Mouse (Mus musculus): ENCODE measurements at regions not wholly inside any gene's neighbourhood (a gene's known extent, or its start where the extent isn't known, plus 50 kb on each side); places are given as distances from the start of the nearest gene placed in this dataset.

DNA sequence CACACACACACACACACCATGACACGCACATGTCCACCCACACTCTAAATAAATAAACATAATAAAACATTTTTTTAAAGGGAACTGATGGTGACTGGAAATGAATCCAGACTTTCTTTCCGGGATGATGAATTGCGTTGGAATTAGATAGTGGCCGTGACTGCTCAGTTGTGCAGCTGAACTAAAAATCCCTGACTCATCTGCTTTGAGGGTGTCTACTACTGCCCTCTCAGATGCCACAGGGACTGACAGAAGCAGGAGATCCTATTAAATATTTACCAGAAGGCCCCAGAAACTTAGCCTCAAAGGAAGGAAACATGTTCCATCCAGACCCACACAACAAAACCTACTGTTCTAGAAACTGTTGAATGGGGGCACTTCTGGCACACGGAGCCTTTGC is 65.7 kb downstream of the Polr2m start:
- no peak for DNase-seq

DNA sequence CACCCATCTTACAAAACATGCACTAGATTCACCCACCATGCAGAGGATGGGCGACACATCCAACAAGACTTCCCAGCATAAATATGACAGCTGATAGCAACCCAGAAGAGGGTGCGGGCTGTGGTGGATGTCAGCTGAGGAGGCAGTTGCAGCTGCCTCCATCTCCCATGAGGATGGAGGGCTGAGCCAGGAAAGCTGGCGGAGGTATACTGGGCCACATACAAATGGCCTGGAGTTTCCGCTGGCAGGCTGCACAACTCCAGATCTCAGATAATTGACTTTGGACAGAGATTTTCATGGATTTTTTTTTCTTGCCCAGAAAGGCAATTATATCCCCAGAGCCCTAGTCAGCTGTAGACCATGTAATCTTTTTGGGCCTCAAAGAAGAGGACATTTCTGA is 67.2 kb downstream of the Polr2m start:
- DNase-seq: no peak

DNA sequence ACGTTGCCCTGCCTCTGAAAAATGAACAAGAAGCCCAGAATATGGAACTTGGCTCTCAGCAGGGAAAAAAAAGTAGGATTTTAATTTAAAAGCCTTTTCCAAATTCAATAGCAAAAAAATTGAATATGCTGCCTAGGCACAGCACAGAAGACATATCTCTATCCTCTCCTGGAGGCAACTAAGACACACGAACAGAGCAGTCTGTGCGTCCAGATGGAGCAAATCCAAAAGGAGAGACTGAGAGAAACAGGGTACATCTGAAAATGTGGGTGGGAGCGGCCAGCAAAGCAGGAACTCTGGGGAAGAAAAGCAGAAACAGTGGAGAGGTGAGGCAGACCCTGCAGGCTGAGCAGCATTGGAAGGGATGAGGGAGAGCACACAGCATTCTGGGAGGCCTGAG is 68.5 kb downstream of the Polr2m start:
- no peak for DNase-seq

DNA sequence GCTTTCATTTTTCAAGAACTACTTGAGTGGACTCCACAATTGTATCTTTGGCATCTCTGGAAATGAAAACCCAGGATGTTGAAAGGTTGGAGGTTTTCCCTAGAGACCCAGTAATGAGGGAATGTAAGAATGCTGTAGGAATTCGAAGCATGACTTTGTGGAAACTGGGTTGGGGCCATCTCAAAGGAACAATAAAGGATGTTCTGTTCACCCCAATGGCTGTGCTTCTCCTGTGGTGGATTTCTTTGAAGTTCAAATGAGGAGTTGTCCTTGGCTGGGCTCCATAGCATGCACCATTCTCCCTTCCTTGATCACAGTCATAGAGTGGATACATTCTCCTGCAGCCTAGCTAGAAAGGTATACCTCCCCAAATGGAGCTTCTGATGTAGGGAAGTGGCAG is 74.6 kb downstream of the Polr2m start:
- DNase-seq: no peak

DNA sequence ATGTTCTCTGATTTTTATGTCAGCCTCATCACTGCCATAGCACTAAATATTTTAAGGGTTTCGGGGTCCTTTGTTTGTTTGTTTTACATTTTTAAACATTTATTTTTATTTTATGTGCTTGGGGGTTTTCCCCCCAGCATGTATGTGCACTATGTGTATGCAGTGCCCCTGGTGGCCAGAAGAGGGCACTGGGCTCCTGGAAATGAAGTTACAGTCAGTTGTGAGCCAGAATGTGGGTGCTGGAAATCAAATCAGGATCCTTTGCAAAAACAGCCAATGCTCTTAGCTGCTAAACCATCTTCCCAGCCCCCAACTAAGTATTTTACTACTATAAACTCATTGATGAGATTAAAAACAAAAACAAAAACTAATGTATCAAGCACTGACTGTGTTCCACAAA is 75.8 kb downstream of the Polr2m start:
- no peak for DNase-seq

DNA sequence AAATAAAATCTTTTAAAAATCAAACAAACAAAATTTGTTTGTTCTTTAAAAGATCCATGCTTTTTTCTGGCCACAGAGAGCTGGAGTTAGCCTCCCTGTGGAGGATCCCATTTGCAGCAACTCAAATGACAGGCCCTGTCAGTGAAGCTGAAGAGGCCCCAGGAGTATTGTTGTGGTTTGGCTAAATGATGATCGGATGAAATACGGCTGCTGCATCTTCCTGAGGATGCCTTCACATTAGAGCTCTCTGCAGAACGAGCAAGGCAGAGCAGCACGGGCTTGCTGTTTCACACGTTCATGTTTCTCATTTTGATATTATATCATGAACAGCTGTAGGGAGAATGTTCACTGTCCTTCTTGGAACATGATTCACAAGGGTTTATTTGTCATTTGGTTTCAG is 76.8 kb downstream of the Polr2m start:
- no peak for DNase-seq

DNA sequence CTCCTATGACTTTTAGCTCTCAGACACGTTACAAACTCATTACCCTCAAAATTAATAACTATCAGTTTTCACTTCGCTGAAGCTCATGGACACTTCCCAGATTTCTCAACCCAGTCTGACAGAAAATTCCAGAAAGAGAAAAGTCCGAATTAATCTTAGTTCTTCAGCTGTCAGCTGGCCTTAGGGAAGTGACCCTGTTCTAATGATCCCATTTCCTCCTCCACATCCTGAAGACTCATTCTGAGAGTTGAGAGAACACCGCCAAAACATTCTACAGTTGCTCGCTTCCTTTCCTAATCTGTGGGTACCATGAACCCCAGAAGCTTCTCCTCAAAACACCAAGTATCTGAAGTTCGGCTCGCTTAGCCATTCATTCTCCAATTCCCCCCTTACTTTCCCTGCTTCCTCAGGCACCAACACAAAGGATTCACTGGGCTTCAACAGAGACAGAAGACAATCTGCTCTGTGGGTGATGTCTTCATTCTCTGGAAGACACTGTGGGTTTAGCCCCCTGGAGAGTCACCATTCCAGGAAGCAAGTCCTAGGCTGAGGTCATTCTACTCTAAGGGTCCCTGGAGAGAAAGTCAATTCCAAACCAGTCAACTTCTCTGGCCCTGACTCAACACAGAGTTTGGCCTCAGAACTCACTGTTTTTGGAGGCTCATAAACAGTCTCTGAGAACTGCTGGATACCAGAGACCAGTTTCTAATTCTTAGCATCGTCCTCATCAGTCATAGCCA is 81.2 kb downstream of the Polr2m start:
- no peak for DNase-seq

DNA sequence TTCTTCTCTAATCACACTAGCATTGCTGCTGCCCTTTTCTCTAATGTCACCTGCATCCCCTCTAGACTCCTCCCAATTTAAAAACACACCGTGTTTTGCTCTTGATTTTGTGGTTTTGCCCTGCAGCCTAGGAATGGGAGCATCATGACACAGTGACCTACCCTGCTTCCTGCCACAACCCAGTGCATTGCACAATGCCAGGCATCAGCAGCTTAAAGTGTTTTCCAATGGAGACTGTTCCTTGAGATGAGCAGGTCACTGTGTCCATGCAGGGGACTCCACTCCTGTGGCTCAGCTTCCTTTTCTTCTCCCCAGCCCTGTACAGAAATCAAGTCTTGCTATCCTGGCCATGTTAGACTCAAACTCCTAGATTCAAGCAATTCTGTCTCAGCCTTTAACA is 84.1 kb downstream of the Polr2m start:
- DNase-seq: no peak

DNA sequence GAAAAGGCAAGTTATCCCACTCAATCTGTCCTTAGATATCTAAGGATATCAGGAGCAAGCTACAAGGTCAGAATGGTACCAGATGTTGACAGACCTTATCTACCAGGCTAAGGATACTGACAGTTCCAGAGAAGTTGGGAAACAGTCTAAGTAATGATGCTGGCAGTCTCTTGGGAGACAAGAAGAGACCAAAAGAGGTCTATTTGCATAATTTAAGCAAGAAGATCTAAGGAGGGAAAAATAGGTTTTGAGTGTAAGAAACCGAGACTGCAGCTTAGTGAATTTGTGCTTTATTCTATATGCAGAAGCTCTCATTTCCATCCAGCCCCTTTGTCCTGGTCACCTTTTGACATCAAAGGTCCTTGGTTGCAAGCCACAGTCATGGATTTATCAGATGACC is 86.4 kb downstream of the Polr2m start:
- no peak for DNase-seq

DNA sequence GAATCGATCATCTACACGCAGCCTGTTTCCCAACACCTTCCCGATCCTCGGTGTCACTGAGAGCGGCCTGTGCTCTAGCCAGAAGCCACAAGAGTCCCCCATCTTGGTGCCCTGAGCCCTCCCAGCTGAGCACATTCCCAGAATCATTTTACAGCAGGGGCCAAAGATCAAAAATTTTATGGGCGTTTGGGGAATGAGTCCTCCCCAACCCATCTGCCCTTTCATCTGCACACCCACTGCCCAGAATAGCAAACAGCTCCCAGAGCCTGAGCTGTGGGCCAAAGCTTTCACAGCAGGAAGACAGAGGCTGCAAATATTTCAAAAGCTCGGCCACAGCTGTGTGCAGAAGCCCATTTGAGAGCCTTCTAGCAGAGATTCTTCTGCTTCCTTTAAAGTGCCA is 89.0 kb downstream of the Polr2m start:
- DNase-seq: no peak

DNA sequence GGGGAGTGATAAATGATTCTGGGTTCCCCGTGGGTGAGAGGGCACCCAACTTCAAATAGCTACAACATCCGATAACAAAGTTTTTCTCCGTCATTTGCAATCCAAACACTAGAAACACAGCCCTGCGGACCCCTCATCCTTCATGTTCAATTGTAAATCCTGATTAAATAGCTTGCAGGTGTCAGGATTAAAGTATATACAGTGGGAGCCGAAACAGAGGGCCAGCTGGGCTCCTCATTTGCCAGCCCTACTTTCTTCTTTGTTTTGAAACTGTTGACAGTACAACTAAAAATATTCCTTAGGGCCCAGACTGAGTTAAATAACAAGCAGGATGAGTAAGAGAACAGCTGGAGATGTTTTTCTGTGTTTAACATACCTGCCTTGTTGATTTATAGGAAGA is 95.5 kb downstream of the Polr2m start:
- no peak for DNase-seq

DNA sequence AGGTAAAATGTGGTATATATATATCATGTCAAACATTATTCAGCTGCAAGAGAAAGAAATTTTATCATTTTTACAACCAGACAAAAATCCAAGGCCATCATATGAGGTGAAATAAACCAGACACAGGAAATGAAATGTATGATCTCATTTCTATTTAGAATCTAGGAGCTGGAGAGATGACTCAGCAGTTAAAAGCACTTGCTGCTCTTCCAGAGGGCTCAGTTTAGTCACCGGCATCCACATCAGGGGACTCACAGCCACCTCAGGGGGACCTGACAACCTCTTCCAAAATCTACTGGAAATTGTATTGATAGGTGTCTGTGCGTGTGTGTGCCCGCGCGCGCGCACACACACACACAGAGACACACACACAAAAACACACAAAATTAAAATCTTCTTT is 98.3 kb downstream of the Polr2m start:
- peak; percentile 18 for DNase-seq

DNA sequence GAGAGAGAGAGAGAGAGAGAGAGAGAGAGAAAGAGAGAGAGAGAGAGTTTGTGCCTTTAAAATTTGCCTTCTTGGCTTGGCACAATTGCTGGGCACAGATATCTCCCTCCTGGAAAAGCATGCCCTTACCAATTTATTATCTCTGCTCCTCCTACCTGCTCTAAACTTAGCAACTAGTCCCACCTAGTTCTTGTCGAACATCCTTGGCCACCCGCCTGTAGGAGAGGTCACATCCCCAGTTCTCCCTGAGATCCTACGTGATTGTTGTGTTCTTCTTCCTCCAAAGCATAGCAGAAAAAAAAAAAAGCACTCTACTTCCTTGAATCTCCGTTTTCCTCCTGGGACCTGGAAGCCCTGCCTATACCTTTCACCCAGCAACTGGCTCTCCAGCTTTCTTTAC is 101.8 kb downstream of the Polr2m start:
- no peak for DNase-seq

DNA sequence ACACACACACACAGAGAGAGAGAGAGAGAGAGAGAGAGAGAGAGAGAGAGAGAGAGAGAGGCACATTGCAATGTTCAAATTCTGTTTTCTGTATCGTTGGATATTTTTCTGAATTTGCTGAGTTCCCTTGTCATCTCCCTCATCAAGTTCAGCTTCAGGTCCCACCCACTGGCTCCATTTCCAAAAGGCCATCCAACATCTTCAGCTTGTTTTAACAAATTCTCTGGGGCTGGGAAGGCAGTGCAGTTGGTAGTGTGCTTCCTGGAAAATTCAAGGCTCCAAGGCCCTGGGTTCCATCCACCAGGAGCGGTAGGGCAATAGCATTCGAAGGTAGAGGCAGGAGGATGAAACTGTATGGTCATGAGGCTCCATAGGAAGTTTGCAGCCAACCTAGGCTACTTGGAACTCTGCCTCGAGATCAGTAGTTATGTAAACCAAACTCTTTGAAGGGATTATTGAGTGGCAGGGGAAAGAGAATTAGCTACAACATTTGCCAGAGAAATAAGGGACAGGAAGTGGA is 105.9 kb downstream of the Polr2m start:
- no peak for DNase-seq

DNA sequence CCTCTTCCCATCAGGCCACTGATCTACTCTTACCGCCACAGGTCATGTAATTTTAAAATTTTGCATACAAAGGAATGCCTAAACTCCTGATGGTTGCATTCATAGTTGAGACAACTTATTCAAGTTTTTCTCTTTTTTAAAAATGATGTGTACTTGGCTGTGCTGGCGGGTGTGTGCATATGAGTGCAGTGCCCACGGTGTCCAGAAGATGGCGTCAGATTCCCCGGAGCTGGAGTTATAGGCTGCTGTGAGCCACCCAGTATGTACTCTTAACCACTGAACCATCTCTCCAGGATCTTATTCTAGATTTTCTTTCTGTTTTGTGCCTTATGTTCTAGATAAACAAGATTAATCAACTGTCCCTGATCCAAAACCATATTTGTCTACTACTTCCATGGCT is 116.0 kb downstream of the Polr2m start:
- DNase-seq: no peak

DNA sequence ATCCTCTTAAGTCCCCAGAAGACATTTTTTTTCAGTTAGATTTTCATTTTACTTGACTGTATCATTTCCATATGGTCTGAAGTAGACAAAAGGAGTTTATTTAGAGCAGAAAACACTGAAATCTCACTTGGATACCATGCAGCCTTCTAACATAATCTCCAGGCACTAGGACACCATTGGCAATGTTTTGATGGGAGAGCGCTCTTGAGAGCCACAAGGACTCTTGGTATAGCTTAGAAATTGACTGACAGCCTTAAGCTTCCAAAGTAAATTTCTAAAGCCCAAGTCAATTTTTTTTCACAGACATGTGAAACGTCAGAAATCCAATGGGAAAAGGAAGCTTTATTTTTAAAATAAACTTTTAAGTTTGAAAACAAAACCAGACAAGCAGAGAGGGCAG is 116.5 kb downstream of the Polr2m start:
- no peak for DNase-seq

DNA sequence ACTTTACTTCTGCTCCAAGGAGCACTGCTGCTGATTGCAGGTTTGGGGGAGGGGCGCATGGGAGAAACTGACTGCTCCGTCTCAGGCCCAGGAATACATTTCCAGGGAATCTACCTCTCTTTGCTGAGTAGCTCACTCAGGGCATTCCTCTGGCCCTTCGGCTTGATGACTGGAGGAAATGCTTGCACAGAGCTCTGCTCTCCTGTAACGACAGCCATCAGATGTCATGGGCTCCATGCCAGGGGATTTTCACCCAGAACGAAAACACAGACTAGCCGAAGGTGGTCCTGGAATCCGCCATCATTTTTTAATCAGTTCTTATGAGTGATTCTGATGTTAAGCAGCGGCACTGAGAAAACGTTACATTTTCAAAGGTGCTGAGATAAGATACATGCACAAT is 119.2 kb downstream of the Polr2m start:
- DNase-seq: no peak

DNA sequence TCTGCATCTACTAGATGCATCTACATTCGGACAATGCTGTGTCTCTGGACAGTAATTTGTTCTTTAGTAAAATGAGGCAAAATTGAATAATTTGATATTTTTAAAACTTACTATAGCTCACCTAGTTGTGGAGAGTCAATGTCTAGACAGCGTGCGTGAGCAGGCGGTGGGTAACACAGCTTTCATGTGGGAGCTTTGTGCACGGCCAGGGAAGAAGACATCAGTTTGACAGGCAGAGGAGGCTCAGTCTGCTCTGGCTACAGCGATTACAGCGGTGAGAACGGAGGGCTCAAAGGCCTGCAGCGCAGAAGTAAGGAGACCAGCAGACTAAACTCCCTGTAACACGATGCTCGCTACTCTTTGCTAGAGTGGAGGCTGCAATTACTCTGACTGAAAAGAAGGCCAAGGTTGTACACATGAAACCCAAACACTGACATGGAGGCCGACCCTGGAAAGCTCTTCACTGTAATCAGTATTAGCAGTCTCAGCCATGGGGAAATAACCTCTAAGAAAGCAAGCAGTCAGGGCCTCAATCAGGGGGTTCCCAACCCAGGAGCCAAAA is 120.5 kb downstream of the Polr2m start:
- peak; percentile 58 for DNase-seq

DNA sequence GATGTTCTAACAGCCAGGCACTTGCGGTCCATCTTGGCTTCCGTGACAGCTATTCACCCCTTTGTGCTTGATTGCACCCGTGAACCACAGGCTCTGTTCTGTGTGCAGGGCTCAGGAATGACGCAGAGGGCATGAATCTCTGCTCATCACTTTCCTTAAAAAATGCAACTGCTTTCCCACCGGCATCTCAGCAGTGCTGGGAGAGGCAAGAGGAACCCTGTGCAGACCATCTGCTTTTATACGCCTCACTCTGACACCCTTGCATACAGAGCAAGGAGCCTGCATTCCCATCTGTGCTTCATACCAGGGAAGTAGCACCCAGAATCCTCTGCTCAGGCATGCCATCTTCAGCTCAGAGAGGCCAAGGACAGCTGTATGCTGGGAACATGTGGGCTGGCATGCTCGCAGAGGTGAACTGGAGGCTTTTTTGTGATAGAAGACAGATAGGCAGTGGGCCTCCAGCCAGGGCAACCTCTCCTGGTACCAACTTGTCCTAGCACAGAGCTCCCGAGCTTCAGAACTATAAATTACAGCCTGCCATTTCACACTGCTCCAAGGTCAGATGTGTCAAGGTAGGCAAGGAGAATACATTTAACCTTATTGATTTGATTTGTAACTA is 121.6 kb downstream of the Polr2m start:
- peak; percentile 51 for DNase-seq

DNA sequence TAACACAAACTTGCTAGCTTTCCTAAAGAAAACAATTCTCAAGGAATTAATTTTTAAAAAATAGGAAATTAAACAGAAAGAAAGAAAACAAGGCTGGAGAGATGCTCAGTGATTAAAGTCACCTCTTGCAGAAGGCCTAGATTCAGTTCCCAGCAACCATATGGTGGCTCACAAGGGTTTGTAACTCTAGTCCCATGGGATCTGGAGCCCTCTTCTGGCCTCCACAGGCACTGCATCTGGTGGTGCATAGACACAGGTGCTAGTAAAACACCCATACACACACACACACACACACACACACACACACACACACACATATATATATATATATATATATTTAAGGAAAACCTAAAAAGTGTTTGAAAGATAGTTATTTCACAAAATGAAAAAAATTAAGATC is 123.3 kb downstream of the Polr2m start:
- no peak for DNase-seq

DNA sequence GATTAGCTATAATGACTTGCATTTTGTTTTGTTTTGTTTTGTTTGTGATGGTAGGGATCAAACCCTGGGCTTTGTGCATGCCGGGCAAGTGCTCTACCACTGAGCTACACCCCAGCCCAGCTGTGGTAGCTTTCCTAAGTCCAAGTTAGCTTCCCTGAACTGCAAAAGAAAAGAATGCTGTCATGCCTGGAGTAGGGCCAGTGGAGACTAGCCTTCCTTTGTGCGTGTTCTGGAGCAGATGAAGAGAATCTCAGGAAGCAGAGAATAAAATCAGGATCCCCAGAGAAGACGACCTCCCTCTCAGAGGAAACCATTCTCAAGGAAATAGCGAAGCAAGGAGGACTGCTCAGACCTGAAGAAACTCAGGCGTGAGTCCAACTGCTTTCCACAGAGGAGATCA is 123.8 kb downstream of the Polr2m start:
- DNase-seq: no peak

DNA sequence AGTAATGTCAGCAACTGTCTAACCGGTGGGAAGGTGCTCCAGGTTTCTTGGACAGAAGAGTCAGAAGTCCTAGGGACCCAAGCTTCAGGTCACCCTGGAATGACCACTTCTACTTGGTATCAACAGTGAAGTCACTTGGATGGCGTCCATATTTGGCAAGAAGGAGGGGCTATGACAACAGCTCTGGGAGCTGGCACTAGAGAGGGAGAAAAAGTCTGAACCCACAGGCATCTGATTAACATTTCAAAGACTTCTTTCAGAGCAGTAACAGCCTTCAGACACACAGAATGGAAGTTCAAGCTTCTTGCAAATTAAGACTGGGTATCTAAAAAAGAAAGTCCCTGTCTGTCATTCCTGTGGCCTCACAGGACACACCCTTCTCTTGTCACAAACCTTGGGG is 124.4 kb downstream of the Polr2m start:
- DNase-seq: peak; percentile 37

DNA sequence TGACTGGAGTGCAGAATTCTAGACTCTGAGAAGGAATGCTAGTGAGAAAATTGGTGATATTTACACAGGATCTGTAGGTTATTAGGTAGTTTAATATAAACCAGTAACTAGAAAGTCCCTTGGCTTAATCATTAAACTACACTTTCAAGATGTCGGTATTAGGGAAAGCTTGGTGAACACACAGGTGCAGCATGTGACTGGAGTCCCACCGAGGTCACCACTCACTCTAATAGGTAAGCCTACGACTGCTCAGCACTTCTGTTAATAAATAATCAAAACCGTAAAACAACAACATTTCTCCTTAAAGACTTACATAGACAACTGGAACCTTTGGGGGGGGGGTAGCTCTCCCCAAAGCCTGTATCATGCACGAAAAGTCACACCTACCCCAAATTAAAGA is 125.1 kb downstream of the Polr2m start:
- DNase-seq: no peak

DNA sequence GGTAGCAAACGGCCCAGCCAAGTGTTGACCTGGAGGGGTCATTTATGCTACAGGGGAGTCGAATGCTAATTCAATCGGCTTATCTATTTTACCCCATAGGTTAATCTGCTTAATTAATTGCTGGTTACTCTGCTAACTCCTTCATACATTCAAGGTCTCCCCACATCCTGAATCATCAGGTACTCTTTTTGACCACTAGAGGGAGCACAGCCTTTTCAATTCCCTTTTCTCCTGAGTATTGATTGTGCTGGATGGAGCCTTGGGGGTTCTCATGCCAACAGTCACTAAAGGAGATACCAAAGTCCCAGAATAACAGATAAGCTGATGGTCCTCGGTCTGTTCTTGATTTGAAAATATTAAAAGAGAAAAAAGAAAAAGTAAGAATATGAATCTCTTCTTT is 126.8 kb downstream of the Polr2m start:
- DNase-seq: peak; percentile 39
